Mouse (Mus musculus) R1 (cell line): Measurements from ENCODE around the gene Igfbp1.

Experiments
- DNase-seq: peaks from one replicate; pipeline ENCODE4 v3.0.0-alpha.2; 2018; ENCODE audit warnings: low read depth, low spot score

Igfbp1 gene

GRCm38 (mm10) chr11:7230000-7230399 is 32.4 kb downstream of the Igfbp1 start:
- no peak for DNase-seq

GRCm38 (mm10) chr11:7231958-7232357 is 34.4 kb downstream of the Igfbp1 start:
- DNase-seq: no peak

GRCm38 (mm10) chr11:7233333-7233732 is 35.8 kb downstream of the Igfbp1 start:
- no peak for DNase-seq

GRCm38 (mm10) chr11:7234436-7234835 is 36.9 kb downstream of the Igfbp1 start:
- DNase-seq: no peak

- DNase-seq: peak; percentile 28
These were observed 37.5 kb downstream of the Igfbp1 start for GRCm38 (mm10) chr11:7234981-7235609.

- DNase-seq: no peak
These were observed 39.2 kb downstream of the Igfbp1 start for GRCm38 (mm10) chr11:7236751-7237150.

GRCm38 (mm10) chr11:7237712-7238111 is 40.1 kb downstream of the Igfbp1 start:
- DNase-seq: no peak

- DNase-seq: no peak
These were observed 41.0 kb downstream of the Igfbp1 start for GRCm38 (mm10) chr11:7238546-7238945.

- no peak for DNase-seq
These were observed 41.6 kb downstream of the Igfbp1 start for GRCm38 (mm10) chr11:7239041-7239740.

GRCm38 (mm10) chr11:7244782-7245181 is 47.2 kb downstream of the Igfbp1 start:
- no peak for DNase-seq

- DNase-seq: no peak
These were observed 52.8 kb downstream of the Igfbp1 start for GRCm38 (mm10) chr11:7250415-7250814.

GRCm38 (mm10) chr11:7250870-7251269 is 53.3 kb downstream of the Igfbp1 start:
- no peak for DNase-seq
